Mouse (Mus musculus) gastrocnemius, adult 18-20 months (tissue): ENCODE measurements around the gene Fbxo31. TPM values are rescaled to one million over a fixed set of nuclear protein-coding genes. Genes with fewer than 3 reads are reported as not detected.

Experiments
- DNase-seq: peaks from one replicate; pipeline ENCODE4 v3.0.0; 2021; ENCODE audit warnings: low spot score
- total RNA-seq, 2 experiments: library from RNA; stranded (reverse); gene quantifications; 2 replicates each; pipeline ENCODE4 v1.2.3; 2021

Fbxo31 gene
- total RNA-seq, 2 experiments from 2014 or later = 130 to 173 TPM

DNA sequence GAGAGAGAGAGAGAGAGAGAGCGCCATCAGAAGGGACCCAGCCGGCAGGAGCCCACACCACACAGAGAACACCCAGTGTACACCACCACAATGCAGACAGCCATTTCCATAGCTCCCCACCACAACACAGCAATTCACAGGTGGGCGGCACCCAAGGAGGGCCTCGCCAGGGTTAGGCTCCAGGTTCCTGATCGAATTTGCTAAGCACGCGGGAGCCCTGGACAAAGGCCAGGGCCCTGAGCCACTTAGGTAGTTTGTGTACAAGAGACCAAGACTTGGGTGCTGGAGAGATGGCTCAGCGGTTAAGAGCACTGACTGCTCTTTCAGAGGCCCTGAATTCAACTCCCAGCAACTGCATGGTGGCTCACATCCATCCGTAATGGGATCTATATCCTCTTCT is 26.1 kb downstream of the Fbxo31 start:
- DNase-seq = no peak

DNA sequence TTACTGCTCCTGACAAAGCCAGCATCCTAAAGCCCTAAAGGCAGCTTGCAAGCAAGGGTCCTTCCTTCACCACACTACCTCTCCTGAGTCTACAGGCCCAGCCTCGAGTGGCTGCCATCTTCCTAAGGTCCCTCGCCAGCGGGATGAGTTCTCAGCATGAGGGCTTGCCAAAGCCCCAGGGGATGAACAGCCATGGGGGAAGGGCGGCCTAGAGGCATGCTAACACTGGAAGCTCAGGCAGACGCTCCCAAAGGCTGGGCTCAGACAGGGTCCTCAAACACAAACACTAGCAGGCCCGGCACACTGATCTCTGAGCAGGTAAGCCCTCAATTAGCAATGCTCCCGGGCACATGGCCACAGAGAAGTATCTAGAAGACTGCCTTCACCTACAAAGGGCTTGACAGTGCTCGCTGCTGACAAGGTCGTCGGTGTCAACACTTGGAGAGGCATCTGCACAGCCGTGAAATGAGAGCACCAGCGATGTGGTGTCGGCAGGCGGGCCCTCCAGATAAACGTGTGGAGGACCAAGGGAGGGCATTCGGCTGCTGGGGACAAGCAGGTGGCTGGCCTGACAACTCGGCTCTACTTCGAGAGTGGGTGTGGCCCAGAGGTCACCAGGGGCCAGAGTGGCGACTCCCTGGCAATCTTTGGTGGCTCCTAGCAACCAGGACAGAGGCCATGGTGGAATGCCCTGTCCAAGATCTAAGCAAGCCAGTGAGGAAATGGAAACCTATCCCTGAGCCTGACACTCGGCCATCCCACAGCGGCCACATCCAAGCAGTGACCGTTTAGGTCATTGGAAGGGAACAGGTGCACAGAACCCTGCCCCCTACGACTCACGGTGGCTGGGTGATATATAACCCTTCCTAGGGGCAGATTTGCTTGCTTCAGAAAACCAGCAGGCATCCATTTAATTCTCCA is 27.3 kb downstream of the Fbxo31 start:
- DNase-seq = peak; percentile 88

DNA sequence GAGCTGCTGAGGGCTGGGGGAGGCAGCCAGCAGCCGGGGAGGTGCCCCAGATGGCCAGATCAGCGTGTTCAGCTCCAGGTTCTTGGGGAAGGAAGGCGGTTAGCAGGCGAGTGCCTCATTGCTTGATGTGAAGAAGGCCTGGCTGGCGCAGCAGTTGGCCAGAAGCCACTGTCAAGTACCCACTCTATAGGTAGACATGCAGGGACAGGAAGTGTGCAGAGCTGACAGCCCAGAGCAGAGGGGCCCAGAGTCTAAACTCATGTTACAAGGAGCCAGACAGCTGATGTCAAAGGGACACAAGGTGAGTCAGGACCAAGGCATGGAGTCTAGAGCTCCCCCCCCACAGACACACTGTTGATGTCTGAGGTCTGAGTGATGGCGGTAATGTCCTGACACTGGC is 28.6 kb downstream of the Fbxo31 start:
- DNase-seq = no peak

GRCm38 (mm10) chr8:121547132-121547531 is 31.5 kb downstream of the Fbxo31 start:
- DNase-seq = peak; percentile 75

- DNase-seq = no peak
Observed at GRCm38 (mm10) chr8:121544936-121545335, 33.7 kb downstream of the Fbxo31 start.

DNA sequence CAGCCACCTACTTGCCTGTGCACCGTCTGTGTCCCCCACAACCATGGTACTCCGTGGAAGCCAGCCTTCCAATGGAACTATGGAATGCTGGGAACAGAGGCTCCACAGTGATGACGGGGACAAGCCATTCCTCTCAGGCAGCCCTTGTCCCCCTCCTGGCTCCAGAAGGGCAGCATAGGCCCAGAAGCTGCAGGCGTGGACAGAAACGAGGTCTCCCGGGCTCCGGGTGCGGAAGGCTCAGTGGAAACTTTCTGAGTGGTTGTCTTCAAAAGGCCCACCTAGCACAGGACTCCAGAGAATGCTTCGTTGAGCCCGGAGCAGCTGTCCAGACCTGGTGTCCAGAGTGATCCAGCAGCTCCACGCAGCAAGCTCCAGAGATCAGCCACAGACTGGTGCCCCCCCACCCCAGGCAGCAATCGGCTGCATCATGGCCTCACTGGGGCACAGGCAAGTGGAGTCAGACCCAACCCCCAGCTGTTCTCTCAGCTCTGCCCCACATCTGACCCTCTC is 34.3 kb downstream of the Fbxo31 start, which contains the start of gene 1700018B08Rik:
Gene 1700018B08Rik (minus strand): TSS at position 45 of the 510 bp plus-strand sequence.
- no peak for DNase-seq

GRCm38 (mm10) chr8:121542901-121543300 is 35.7 kb downstream of the Fbxo31 start:
- no peak for DNase-seq

- DNase-seq = no peak
Observed at GRCm38 (mm10) chr8:121541862-121542261, 36.7 kb downstream of the Fbxo31 start.

DNA sequence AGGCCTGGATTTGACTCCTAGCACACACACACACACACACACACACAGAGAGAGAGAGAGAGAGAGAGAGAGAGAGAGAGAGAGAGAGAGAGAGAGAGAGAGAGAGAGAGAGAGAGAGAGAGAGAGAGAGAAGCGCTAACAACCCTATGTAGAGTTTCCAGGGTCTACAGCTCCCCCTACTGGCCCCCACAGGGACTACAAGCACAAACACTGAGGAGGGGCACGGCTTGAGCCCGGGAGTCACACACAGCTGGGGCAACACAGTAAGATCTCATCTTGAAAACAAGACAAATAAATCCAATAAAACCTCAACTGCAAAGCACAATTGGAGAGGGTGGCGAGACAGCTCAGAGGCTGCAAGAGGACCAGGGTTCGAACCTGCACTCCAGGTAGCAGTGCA is 46.2 kb downstream of the Fbxo31 start:
- no peak for DNase-seq

GRCm38 (mm10) chr8:121530639-121531038 is 48.0 kb downstream of the Fbxo31 start:
- DNase-seq = no peak

DNA sequence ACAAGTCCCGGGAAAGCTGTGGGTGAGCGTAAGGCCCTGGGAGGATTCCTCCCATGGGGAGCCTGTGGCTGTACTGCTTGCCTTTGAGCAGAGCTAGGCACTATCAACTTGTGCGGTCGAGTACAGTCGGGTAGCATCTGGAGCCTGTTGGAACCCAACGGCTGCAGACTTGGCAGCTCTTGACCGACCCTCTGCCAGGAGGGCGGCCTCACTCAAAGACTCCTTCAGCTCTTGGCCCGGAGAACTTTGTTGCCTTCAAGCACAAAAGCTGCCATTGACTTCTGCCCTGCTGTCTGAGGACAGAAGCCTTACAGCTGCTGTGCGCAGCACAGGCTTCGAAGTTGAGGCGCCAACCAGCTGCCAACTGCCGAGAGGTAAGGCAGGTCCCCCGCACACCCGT is 49.8 kb downstream of the Fbxo31 start:
- DNase-seq = no peak

DNA sequence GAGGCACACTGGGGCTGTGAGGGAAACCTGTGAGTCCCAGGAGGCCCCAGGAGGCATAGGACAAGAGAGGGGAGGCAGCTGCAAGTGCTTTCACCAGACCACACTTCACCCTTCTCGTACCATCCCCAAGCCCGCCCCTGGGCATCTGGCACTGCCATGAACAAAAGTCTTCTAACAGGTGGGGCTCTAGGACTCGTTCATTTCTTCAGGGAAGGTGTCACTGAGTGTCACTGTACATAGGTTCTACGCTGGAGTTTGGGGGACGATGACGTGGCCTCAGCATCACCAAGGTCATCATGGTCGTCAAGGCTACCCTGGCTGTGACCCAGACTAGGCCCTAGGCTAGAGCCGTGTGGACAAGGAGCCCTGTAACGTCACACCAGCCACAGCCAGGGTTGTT is 50.9 kb downstream of the Fbxo31 start:
- no peak for DNase-seq

DNA sequence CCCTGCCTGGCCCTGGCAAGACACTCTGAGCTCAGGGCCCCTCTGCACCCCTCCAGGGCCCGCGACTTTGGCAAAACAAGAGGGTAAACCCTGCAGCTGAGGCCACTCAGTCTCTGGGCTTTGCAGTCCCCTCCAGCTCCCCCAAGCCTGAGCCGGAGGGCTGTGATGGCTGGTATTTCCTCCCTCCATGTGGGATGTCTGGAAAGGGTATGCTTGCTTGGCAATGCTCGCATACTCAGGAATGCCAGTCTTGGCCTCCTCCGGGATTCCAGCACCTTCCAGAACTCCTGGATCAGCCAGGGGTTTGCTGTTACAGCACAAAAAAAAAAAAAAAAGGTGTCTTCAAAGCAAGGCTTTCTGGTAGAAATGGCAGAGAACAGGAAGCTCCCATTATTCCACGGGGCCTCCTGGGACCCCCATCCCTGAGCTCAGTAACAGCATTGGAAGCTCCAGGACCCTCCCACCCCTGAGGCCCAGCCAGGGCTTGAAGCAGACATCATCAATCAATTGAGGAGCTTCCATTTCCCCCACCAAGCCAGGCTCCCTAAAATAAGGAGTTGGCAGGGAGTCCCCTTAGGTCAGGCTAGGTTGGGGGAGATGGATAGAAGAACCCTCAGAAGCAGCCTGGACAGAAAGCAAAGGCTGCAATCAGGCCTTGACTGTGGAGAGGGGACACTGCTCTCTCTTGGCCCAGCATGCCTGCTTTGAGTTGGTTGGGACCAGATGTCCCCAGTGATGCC is 51.6 kb downstream of the Fbxo31 start:
- no peak for DNase-seq

- no peak for DNase-seq
Observed at GRCm38 (mm10) chr8:121525111-121525818, 53.3 kb downstream of the Fbxo31 start.

- peak; percentile 71 for DNase-seq
Observed at GRCm38 (mm10) chr8:121513429-121513828, 65.2 kb downstream of the Fbxo31 start.

DNA sequence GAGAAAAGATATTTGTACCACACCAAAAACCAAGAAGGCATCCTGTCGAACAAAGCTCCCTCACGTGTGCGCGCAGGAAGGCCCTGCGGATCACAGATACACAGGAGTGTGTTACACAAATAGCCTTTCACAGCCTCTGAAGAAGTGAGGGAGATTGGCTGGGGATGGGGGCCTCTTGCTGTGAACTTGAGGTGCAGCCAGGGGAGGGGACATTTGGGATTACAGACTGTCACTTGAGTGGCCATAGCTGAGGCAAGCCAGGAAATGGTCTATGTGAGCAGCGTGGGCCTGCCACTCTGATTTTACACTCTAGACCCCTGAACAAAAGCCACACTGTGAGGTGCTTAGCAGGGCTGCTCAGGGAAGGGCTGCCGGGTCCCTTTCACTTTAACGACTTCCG is 66.9 kb downstream of the Fbxo31 start:
- no peak for DNase-seq

Other genes with a start within 250 kb of the Fbxo31 start
- gene 1700018B08Rik, start 34.5 kb downstream of the Fbxo31 start, total RNA-seq = not detected
- gene Map1lc3b, start 11.6 kb upstream of the Fbxo31 start, total RNA-seq = 100 to 1,000 TPM; 167 to 182 TPM
- 10 to 100 TPM; 15.6 to 17.1 TPM for gene Zcchc14, start 74.1 kb upstream of the Fbxo31 start, total RNA-seq
- gene Jph3, start 150.8 kb upstream of the Fbxo31 start, total RNA-seq = under 1 TPM in 1 of 2 experiments, not detected in 1; 0.07 TPM